Mouse (Mus musculus) neural tube, embryonic 15.5 days (tissue): ENCODE measurements around the gene Ctcf. TPM values are rescaled to one million over a fixed set of nuclear protein-coding genes. Genes with fewer than 3 reads are reported as not detected.

Experiments
- ATAC-seq: fragments of 200-750 bp; cut with Nextera tagmentation; 2 replicates; pipeline ENCODE4 v1.8.0; 2017; ENCODE audit warnings: mild to moderate bottlenecking, moderate TSS enrichment, moderate library complexity; ENCODE audit not compliant: low FRiP score
- H3K27ac ChIP-seq: fragments of 300-500 bp; sonication (generic); replicated peaks from 2 replicates; pipeline ENCODE4 v1.5.1; 2015; ENCODE audit warnings: mild to moderate bottlenecking, inconsistent platforms
- H3K27me3 ChIP-seq: fragments of 300-500 bp; sonication (generic); replicated peaks from 2 replicates; pipeline ENCODE4 v1.6.1; 2015; ENCODE audit warnings: inconsistent platforms
- H3K36me3 ChIP-seq: fragments of 300-500 bp; sonication (generic); 2 replicates; pipeline ENCODE4 v1.6.1; 2015; ENCODE audit warnings: inconsistent platforms
- H3K4me1 ChIP-seq: fragments of 300-500 bp; sonication (generic); 2 replicates; pipeline ENCODE4 v1.6.1; 2015; ENCODE audit warnings: inconsistent platforms
- H3K4me2 ChIP-seq: fragments of 300-500 bp; sonication (generic); 2 replicates; pipeline ENCODE4 v1.6.1; 2015; ENCODE audit warnings: inconsistent platforms, mild to moderate bottlenecking, moderate library complexity
- H3K4me3 ChIP-seq: fragments of 300-500 bp; sonication (generic); replicated peaks from 2 replicates; pipeline ENCODE4 v1.5.1; 2015; ENCODE audit warnings: mild to moderate bottlenecking, inconsistent platforms
- H3K9ac ChIP-seq: fragments of 300-500 bp; sonication (generic); replicated peaks from 2 replicates; pipeline ENCODE4 v1.6.1; 2015; ENCODE audit warnings: mild to moderate bottlenecking, inconsistent platforms
- H3K9me3 ChIP-seq: fragments of 300-500 bp; sonication (generic); replicated peaks from 2 replicates; pipeline ENCODE4 v1.6.1; 2016; ENCODE audit warnings: inconsistent platforms
- WGBS: fragments of 180-500 bp; shearing (Covaris S2); methylation state at CpG from one replicate; pipeline ENCODE4 v1.1.7; 2015; ENCODE audit warnings: mixed read lengths; 5-methylcytosine and 5-hydroxymethylcytosine counted together
- polyA plus RNA-seq: library from polyadenylated mRNA; unstranded; fragments of >200 nt; fragmentation: Nextera tagmentation; extraction: Ambion mirVana; gene quantifications from 2 replicates; pipeline ENCODE4 v1.2.1, GENCODE M21; 2015

Gene Ctcf
- polyA plus RNA-seq, 1 experiment from 2014 or later, result 87.0 TPM

GRCm38 (mm10) chr8:105618892-105619591, 17.3 kb upstream of the Ctcf start:
- H3K4me1 ChIP-seq, result peaks cover 20% of the 10 kb centered on the region
- WGBS, result 95% methylated on average over 19 of the region's 19 CpGs
- no peaks in the 10 kb centered on the region for H3K9me3 ChIP-seq
- no peaks in the 10 kb centered on the region for H3K27me3 ChIP-seq
- no peak overlapping the region for H3K4me2 ChIP-seq
- H3K9ac ChIP-seq, result no peak overlapping the region
- no peak overlapping the region for H3K27ac ChIP-seq
- H3K4me3 ChIP-seq, result no peak overlapping the region
- H3K36me3 ChIP-seq, result peaks cover 80% of the 10 kb centered on the region
- ATAC-seq, result no peak

- no peak overlapping the region for H3K9ac ChIP-seq
- H3K27me3 ChIP-seq, result no peaks in the 10 kb centered on the region
- no peaks in the 10 kb centered on the region for H3K9me3 ChIP-seq
- peaks cover 76% of the 10 kb centered on the region for H3K36me3 ChIP-seq
- H3K4me1 ChIP-seq, result peaks cover 21% of the 10 kb centered on the region
- ATAC-seq, result no peak
- WGBS, result 88% methylated on average over 19 of the region's 19 CpGs
- H3K4me3 ChIP-seq, result no peak overlapping the region
- H3K27ac ChIP-seq, result no peak overlapping the region
- H3K4me2 ChIP-seq, result no peak overlapping the region
These were observed 16.2 kb upstream of the Ctcf start for GRCm38 (mm10) chr8:105620211-105620610.

- H3K27me3 ChIP-seq, result no peaks in the 10 kb centered on the region
- no peak overlapping the region for H3K9ac ChIP-seq
- WGBS, result 89% methylated on average over 21 of the region's 21 CpGs
- no peaks in the 10 kb centered on the region for H3K9me3 ChIP-seq
- H3K36me3 ChIP-seq, result peaks cover 66% of the 10 kb centered on the region
- H3K4me1 ChIP-seq, result peaks cover 21% of the 10 kb centered on the region
- no peak overlapping the region for H3K27ac ChIP-seq
- H3K4me2 ChIP-seq, result no peak overlapping the region
- ATAC-seq, result no peak
- H3K4me3 ChIP-seq, result no peak overlapping the region
These were observed 15.2 kb upstream of the Ctcf start for GRCm38 (mm10) chr8:105620946-105621720.

GRCm38 (mm10) chr8:105621841-105622240, 14.5 kb upstream of the Ctcf start:
- WGBS, result 40% methylated on average over 4 of the region's 4 CpGs
- H3K9ac ChIP-seq, result no peak overlapping the region
- ATAC-seq, result peak; percentile 6; the same call in 1 of the 2 replicates
- H3K36me3 ChIP-seq, result peaks cover 60% of the 10 kb centered on the region
- 0 out of 2 replicates have a peak overlapping the region, but pooled peaks have one; percentile 55 for H3K27ac ChIP-seq
- no peaks in the 10 kb centered on the region for H3K27me3 ChIP-seq
- no peak overlapping the region for H3K4me2 ChIP-seq
- H3K9me3 ChIP-seq, result no peaks in the 10 kb centered on the region
- H3K4me3 ChIP-seq, result no peak overlapping the region
- peaks cover 21% of the 10 kb centered on the region for H3K4me1 ChIP-seq

- H3K27ac ChIP-seq, result peak overlapping the region; percentile 55; the same call in 1 of the 2 replicates
- H3K4me2 ChIP-seq, result no peak overlapping the region
- ATAC-seq, result peak; percentile 88
- peaks cover 21% of the 10 kb centered on the region for H3K4me1 ChIP-seq
- H3K27me3 ChIP-seq, result no peaks in the 10 kb centered on the region
- H3K9me3 ChIP-seq, result no peaks in the 10 kb centered on the region
- WGBS, result 9% methylated on average over 8 of the region's 8 CpGs
- 0 out of 2 replicates have a peak overlapping the region, but pooled peaks have one; percentile 4 for H3K4me3 ChIP-seq
- H3K9ac ChIP-seq, result no peak overlapping the region
- peaks cover 53% of the 10 kb centered on the region for H3K36me3 ChIP-seq
These were observed 13.9 kb upstream of the Ctcf start for GRCm38 (mm10) chr8:105622421-105622920.

DNA sequence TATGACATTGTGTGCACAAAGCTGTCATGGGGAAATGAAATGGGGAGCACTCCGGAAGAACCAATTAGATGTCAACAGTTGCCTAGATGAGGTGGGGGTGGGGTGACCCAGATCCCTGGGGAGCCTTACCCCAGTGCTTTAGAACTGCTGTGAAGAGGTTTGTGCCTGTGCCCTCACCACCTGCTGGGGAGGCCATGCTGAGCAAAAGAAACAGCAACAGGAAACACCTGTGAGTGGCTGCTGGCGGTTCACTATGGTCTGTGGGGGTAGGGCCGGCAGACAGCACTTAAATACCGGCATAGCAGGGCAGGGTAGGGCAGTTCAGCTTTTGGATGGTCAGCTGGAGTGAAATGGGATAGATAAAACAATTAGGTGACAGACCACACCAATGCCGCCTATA, 13.2 kb upstream of the Ctcf start:
- ATAC-seq, result no peak
- WGBS, result 12% methylated on average over 5 of the region's 5 CpGs
- no peak overlapping the region for H3K9ac ChIP-seq
- no peak overlapping the region for H3K4me2 ChIP-seq
- no peaks in the 10 kb centered on the region for H3K27me3 ChIP-seq
- no peak overlapping the region for H3K27ac ChIP-seq
- H3K9me3 ChIP-seq, result no peaks in the 10 kb centered on the region
- H3K4me3 ChIP-seq, result no peak overlapping the region
- H3K36me3 ChIP-seq, result peaks cover 47% of the 10 kb centered on the region
- H3K4me1 ChIP-seq, result peaks cover 21% of the 10 kb centered on the region

- Histone ChIP-seq H3K27me3 (no peaks in the 10 kb centered on the region), H3K36me3 (peaks cover 41% of the 10 kb centered on the region), H3K4me1 (peaks cover 21% of the 10 kb centered on the region), H3K9ac (no peak overlapping the region), H3K9me3 (no peaks in the 10 kb centered on the region), H3K27ac (no peak overlapping the region), H3K4me2 (no peak overlapping the region), H3K4me3 (no peak overlapping the region)
- ATAC-seq, result no peak
- WGBS, result 15% methylated on average over 7 of the region's 7 CpGs
These were observed 12.6 kb upstream of the Ctcf start for GRCm38 (mm10) chr8:105623679-105624245.

DNA sequence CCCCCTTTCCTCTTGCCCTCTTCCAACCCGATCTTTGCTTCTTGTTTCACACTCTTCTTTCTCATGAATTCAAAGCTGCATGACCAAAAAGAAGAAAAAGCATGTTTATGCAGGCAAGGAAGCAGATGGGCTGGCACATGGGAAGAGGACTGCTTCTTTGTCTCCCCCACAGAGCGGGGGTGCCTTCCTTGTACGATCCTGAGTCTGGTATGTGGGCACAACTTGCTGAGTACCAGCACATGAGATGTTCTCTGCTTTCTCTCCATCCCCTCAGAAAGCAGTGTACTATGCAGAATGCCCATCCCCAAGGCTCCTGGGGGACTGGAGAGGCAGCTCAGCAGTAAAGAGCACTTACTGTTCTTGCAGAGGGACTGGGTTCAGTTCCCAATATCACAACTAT, 12.0 kb upstream of the Ctcf start:
- Histone ChIP-seq H3K27me3 (no peaks in the 10 kb centered on the region), H3K27ac (no peak overlapping the region), H3K4me2 (no peak overlapping the region), H3K9me3 (no peaks in the 10 kb centered on the region), H3K4me1 (peaks cover 21% of the 10 kb centered on the region), H3K36me3 (peaks cover 34% of the 10 kb centered on the region), H3K9ac (no peak overlapping the region), H3K4me3 (no peak overlapping the region)
- WGBS, result 18% methylated on average over 3 of the region's 3 CpGs
- ATAC-seq, result no peak

DNA sequence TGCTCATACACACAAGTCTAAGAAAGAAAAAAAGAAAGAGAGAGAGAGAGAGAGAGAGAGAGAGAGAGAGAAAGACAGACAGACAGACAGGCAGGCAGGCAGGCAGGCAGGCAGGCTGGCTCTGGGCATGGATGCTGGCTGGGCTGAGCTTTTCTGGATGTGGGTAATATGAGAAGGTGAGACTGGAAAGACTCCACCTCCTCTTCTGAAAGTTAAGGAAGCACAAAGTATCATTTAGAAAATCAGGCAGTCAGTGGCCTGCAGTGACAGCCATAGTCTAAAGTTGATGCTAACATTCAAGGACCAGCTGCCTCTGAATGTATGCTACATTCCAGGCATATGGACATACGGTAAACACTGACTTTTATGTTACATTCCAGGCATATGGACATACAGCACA, 11.5 kb upstream of the Ctcf start:
- Histone ChIP-seq H3K9ac (no peak overlapping the region), H3K27ac (no peak overlapping the region), H3K4me3 (no peak overlapping the region), H3K27me3 (no peaks in the 10 kb centered on the region), H3K36me3 (peaks cover 30% of the 10 kb centered on the region), H3K4me2 (no peak overlapping the region), H3K9me3 (no peaks in the 10 kb centered on the region), H3K4me1 (peaks cover 21% of the 10 kb centered on the region)
- no peak for ATAC-seq
- 67% methylated on average over 1 of the region's 1 CpGs for WGBS

DNA sequence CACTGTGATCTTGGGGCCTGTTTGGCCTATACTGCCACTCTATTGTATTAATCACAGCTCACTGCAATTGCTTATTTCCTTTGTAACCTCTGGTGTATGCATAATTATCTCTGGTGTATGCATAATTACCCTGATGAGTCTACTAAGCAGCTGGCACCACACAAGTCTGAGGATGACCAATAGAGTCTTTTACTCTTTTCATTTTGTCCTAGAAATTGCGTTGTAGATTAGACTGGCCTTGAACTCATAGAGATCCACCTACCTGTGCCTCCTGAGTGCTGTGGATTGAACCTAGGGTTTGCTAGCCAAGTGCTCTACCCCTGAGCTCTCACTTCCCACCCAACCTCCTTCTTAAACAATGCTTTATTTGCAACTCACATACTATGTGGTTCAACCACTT, 10.3 kb upstream of the Ctcf start:
- H3K36me3 ChIP-seq, result peaks cover 17% of the 10 kb centered on the region
- H3K4me3 ChIP-seq, result no peak overlapping the region
- H3K27me3 ChIP-seq, result no peaks in the 10 kb centered on the region
- WGBS, result 60% methylated on average over 1 of the region's 1 CpGs
- ATAC-seq, result no peak
- H3K4me1 ChIP-seq, result peaks cover 21% of the 10 kb centered on the region
- H3K9me3 ChIP-seq, result no peaks in the 10 kb centered on the region
- no peak overlapping the region for H3K27ac ChIP-seq
- no peak overlapping the region for H3K9ac ChIP-seq
- no peak overlapping the region for H3K4me2 ChIP-seq

DNA sequence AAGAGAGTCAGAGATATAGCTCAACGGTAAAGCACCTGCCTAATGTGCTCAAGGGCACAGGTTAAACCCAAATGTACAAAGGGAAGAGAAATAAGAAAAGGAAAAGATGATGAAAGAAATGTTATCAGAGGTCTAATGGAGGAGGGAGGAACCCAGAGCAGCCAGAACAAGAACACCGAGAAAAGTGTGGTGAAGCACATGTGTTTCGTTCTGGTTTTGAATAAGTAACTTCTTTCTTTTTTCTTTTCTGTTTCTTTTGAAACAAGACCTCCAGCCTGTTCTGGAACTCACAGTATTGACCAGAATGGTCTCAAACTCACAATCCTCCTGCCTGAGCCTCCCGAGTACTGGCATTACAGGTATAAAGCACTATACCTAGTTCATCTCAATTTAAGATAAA, 7.0 kb upstream of the Ctcf start:
- Histone ChIP-seq H3K4me1 (peaks cover 3% of the 10 kb centered on the region; the same call in 1 of the 2 replicates), H3K27me3 (no peaks in the 10 kb centered on the region), H3K9me3 (no peaks in the 10 kb centered on the region), H3K4me2 (no peak overlapping the region), H3K4me3 (no peak overlapping the region), H3K9ac (no peak overlapping the region), H3K36me3 (no peaks in the 10 kb centered on the region; the same call in 1 of the 2 replicates), H3K27ac (no peak overlapping the region)
- 98% methylated on average over 4 of the region's 4 CpGs for WGBS
- ATAC-seq, result no peak
